Mouse (Mus musculus) stomach, postnatal 0 days (tissue): ENCODE data around the gene Gm3072. TPM values are rescaled to one million over a fixed set of nuclear protein-coding genes. Genes with fewer than 3 reads are reported as not detected.
"Not testable (repeated sequence)": the region's sequence is repeated elsewhere in the genome, so short reads cannot be mapped to it uniquely, and the experiment has no call there.

Experiments used
- ATAC-seq: fragments of 200-750 bp; cut with Nextera tagmentation; 2 replicates; pipeline ENCODE4 v1.8.0; 2017; ENCODE audit not compliant: low FRiP score, low TSS enrichment
- DNase-seq: peaks from one replicate; pipeline ENCODE4 v3.0.0-alpha.2; 2016; ENCODE audit warnings: low spot score
- H3K27ac ChIP-seq: fragments of 300-500 bp; sonication (generic); replicated peaks from 2 replicates; pipeline ENCODE4 v1.5.1; 2014; ENCODE audit warnings: mild to moderate bottlenecking, control low read depth
- H3K27me3 ChIP-seq: fragments of 300-500 bp; sonication (generic); 2 replicates; pipeline ENCODE4 v1.6.1; 2014; ENCODE audit warnings: low read length; ENCODE audit not compliant: control insufficient read depth, insufficient read depth
- H3K36me3 ChIP-seq: fragments of 300-500 bp; sonication (generic); 2 replicates; pipeline ENCODE4 v1.6.1; 2014; ENCODE audit warnings: low read length, mixed read lengths; ENCODE audit not compliant: control insufficient read depth, insufficient read depth
- H3K4me1 ChIP-seq: fragments of 300-500 bp; sonication (generic); replicated peaks from 2 replicates; pipeline ENCODE4 v1.6.1; 2014; ENCODE audit warnings: antibody characterized with exemption; ENCODE audit not compliant: control insufficient read depth, insufficient read depth
- H3K4me2 ChIP-seq: fragments of 300-500 bp; sonication (generic); replicated peaks from 2 replicates; pipeline ENCODE4 v1.6.1; 2014; ENCODE audit warnings: low read depth, mild to moderate bottlenecking, control low read depth, moderate library complexity
- H3K4me3 ChIP-seq: fragments of 300-500 bp; sonication (generic); 2 replicates; pipeline ENCODE4 v1.5.1; 2014; ENCODE audit warnings: low read depth, low read length, control low read depth
- H3K9ac ChIP-seq: fragments of 300-500 bp; sonication (generic); 2 replicates; pipeline ENCODE4 v1.6.1; 2014; ENCODE audit warnings: mild to moderate bottlenecking, low read length, control low read depth, mixed read lengths
- H3K9me3 ChIP-seq: fragments of 300-500 bp; sonication (generic); 2 replicates; pipeline ENCODE4 v1.6.1; 2016; ENCODE audit warnings: low read length; ENCODE audit not compliant: control insufficient read depth
- WGBS: fragments of 180-500 bp; shearing (Covaris S2); extraction: QIAGEN DNeasy Blood & Tissue Kit; methylation state at CpG from one replicate; pipeline ENCODE4 v1.1.7; 2014; 5-methylcytosine and 5-hydroxymethylcytosine counted together
- polyA plus RNA-seq: library from polyadenylated mRNA; unstranded; fragments of >200 nt; fragmentation: Nextera tagmentation; extraction: Ambion mirVana; gene quantifications from 2 replicates; pipeline ENCODE4 v1.2.1, GENCODE M21; 2015

The Gm3072 gene
- polyA plus RNA-seq: not detected in 2 replicates

GRCm38 (mm10) chr14:41624512-41624911 is at the start of gene Gm3072:
TSS of gene Gm3072 (minus strand) at chr14:41624612.
- H3K9ac ChIP-seq, H3K4me1 ChIP-seq, H3K27me3 ChIP-seq, H3K9me3 ChIP-seq, H3K4me3 ChIP-seq, ATAC-seq, H3K36me3 ChIP-seq, DNase-seq, H3K4me2 ChIP-seq, H3K27ac ChIP-seq: not testable (repeated sequence)
- WGBS: 88% methylated on average over 1 of the region's 2 CpGs

GRCm38 (mm10) chr14:41648176-41648575 is 23.8 kb upstream of the Gm3072 start:
- H3K9me3 ChIP-seq: not testable (repeated sequence)

GRCm38 (mm10) chr14:41646387-41646786 is 22.0 kb upstream of the Gm3072 start, which contains the start of gene Gm3676:
TSS of gene Gm3676 (minus strand) at chr14:41646487.
- H3K27ac ChIP-seq, ATAC-seq, H3K36me3 ChIP-seq, H3K4me3 ChIP-seq, DNase-seq, H3K4me1 ChIP-seq, H3K4me2 ChIP-seq, H3K9me3 ChIP-seq, H3K27me3 ChIP-seq, H3K9ac ChIP-seq: not testable (repeated sequence)
- WGBS: no CpG with 5 or more reads among the region's 1 CpGs

More at GRCm38 (mm10) chr14:41648176-41648575, 23.8 kb upstream of the Gm3072 start:
- H3K9ac ChIP-seq, H3K27ac ChIP-seq, H3K27me3 ChIP-seq, H3K36me3 ChIP-seq, H3K4me2 ChIP-seq, ATAC-seq, DNase-seq, H3K4me3 ChIP-seq, H3K4me1 ChIP-seq: not testable (repeated sequence)
- WGBS: 80% methylated on average over 2 of the region's 2 CpGs

GRCm38 (mm10) chr14:41630144-41630543 is 5.7 kb upstream of the Gm3072 start:
- not testable (repeated sequence) for H3K4me3 ChIP-seq, ATAC-seq, DNase-seq, H3K9ac ChIP-seq, H3K27me3 ChIP-seq, H3K36me3 ChIP-seq, H3K4me1 ChIP-seq, H3K27ac ChIP-seq, H3K4me2 ChIP-seq, H3K9me3 ChIP-seq
- 88% methylated on average over 9 of the region's 11 CpGs for WGBS

- ATAC-seq, H3K27me3 ChIP-seq, H3K4me3 ChIP-seq, H3K27ac ChIP-seq, H3K4me1 ChIP-seq, H3K36me3 ChIP-seq, H3K4me2 ChIP-seq, H3K9me3 ChIP-seq, H3K9ac ChIP-seq, DNase-seq: not testable (repeated sequence)
- 94% methylated on average over 4 of the region's 5 CpGs for WGBS
Observed at GRCm38 (mm10) chr14:41622535-41622934, 1.9 kb downstream of the Gm3072 start.

GRCm38 (mm10) chr14:41610690-41611089 is 13.7 kb downstream of the Gm3072 start:
- not testable (repeated sequence) for H3K36me3 ChIP-seq, H3K9me3 ChIP-seq, DNase-seq, H3K9ac ChIP-seq, H3K4me1 ChIP-seq, H3K27ac ChIP-seq, ATAC-seq, H3K27me3 ChIP-seq, H3K4me2 ChIP-seq, H3K4me3 ChIP-seq
- 71% methylated on average over 1 of the region's 1 CpGs for WGBS

- H3K9me3 ChIP-seq, H3K27ac ChIP-seq, H3K36me3 ChIP-seq, DNase-seq, ATAC-seq, H3K27me3 ChIP-seq, H3K4me2 ChIP-seq, H3K4me1 ChIP-seq, H3K4me3 ChIP-seq, H3K9ac ChIP-seq: not testable (repeated sequence)
- 93% methylated on average over 15 of the region's 15 CpGs for WGBS
Observed at GRCm38 (mm10) chr14:41600935-41601334, 23.5 kb downstream of the Gm3072 start.

- ATAC-seq, H3K9ac ChIP-seq, DNase-seq, H3K4me2 ChIP-seq, H3K9me3 ChIP-seq, H3K4me3 ChIP-seq, H3K36me3 ChIP-seq, H3K27me3 ChIP-seq, H3K27ac ChIP-seq, H3K4me1 ChIP-seq: not testable (repeated sequence)
- WGBS: 88% methylated on average over 1 of the region's 1 CpGs
Observed at GRCm38 (mm10) chr14:41586346-41586745, 38.1 kb downstream of the Gm3072 start.

- H3K9ac ChIP-seq, H3K27ac ChIP-seq, ATAC-seq, DNase-seq, H3K4me1 ChIP-seq, H3K36me3 ChIP-seq, H3K4me2 ChIP-seq, H3K4me3 ChIP-seq, H3K27me3 ChIP-seq, H3K9me3 ChIP-seq: not testable (repeated sequence)
- whole genome bisulfite sequencing: no CpG with 5 or more reads among the region's 1 CpGs
Observed at GRCm38 (mm10) chr14:41572911-41573310, 51.5 kb downstream of the Gm3072 start, which contains the start of gene 1700049E17Rik2. TSS of gene 1700049E17Rik2 (plus strand) at chr14:41573211.
